Mouse (Mus musculus) hindbrain, embryonic 15.5 days (tissue): ENCODE measurements at regions not wholly inside any gene's neighbourhood (a gene's known extent, or its start where the extent isn't known, plus 50 kb on each side); places are given as distances from the start of the nearest gene placed in this dataset.
A peak's percentile ranks its signal among the peaks of the same experiment; 100 is the strongest.

Experiments
- ATAC-seq: fragments of 200-750 bp; cut with Nextera tagmentation; 2 replicates; pipeline ENCODE4 v1.8.0; 2017; ENCODE audit warnings: low read depth, moderate number of reproducible peaks, moderate TSS enrichment; ENCODE audit not compliant: low FRiP score
- H3K27ac ChIP-seq: fragments of 300-500 bp; sonication (generic); replicated peaks from 2 replicates; pipeline ENCODE4 v1.5.1; 2015; ENCODE audit warnings: mild to moderate bottlenecking, inconsistent platforms
- H3K27me3 ChIP-seq: fragments of 300-500 bp; sonication (generic); 2 replicates; pipeline ENCODE4 v1.6.1; 2015; ENCODE audit warnings: control low read depth, inconsistent platforms
- H3K36me3 ChIP-seq: fragments of 300-500 bp; sonication (generic); 2 replicates; pipeline ENCODE4 v1.6.1; 2015; ENCODE audit warnings: control low read depth, inconsistent platforms
- H3K4me1 ChIP-seq: fragments of 300-500 bp; sonication (generic); replicated peaks from 2 replicates; pipeline ENCODE4 v1.6.1; 2015; ENCODE audit warnings: control low read depth, inconsistent platforms
- H3K4me2 ChIP-seq: fragments of 300-500 bp; sonication (generic); 2 replicates; pipeline ENCODE4 v1.6.1; 2015; ENCODE audit warnings: moderate library complexity, mild to moderate bottlenecking, inconsistent platforms
- H3K4me3 ChIP-seq: fragments of 300-500 bp; sonication (generic); 2 replicates; pipeline ENCODE4 v1.5.1; 2015; ENCODE audit warnings: mild to moderate bottlenecking, inconsistent platforms
- H3K9ac ChIP-seq: fragments of 300-500 bp; sonication (generic); 2 replicates; pipeline ENCODE4 v1.6.1; 2015; ENCODE audit warnings: inconsistent platforms
- H3K9me3 ChIP-seq: fragments of 300-500 bp; sonication (generic); 2 replicates; pipeline ENCODE4 v1.6.1; 2016; ENCODE audit warnings: control low read depth, inconsistent platforms
- WGBS: fragments of 180-500 bp; shearing (Covaris S2); methylation state at CpG from one replicate; pipeline ENCODE4 v1.1.7; 2015; 5-methylcytosine and 5-hydroxymethylcytosine counted together

- WGBS, result 74% methylated on average over 7 of the region's 7 CpGs
- Histone ChIP-seq H3K4me3 (no peak overlapping the region), H3K27me3 (no peaks in the 10 kb centered on the region), H3K4me1 (no peaks in the 10 kb centered on the region), H3K36me3 (no peaks in the 10 kb centered on the region), H3K9ac (no peak overlapping the region), H3K4me2 (no peak overlapping the region), H3K9me3 (no peaks in the 10 kb centered on the region), H3K27ac (no peak overlapping the region)
- ATAC-seq, result no peak
Observed at GRCm38 (mm10) chr2:21129621-21130020, 75.5 kb downstream of the Enkur start.

- H3K9me3 ChIP-seq, result no peaks in the 10 kb centered on the region
- no peak for ATAC-seq
Observed at GRCm38 (mm10) chr2:21126531-21126930, 78.6 kb downstream of the Enkur start.

GRCm38 (mm10) chr2:21122421-21122820 lies 82.7 kb downstream of the Enkur start:
- Histone ChIP-seq H3K27ac (no peak overlapping the region), H3K4me3 (no peak overlapping the region), H3K9ac (no peak overlapping the region), H3K27me3 (no peaks in the 10 kb centered on the region), H3K4me1 (no peaks in the 10 kb centered on the region), H3K4me2 (no peak overlapping the region), H3K9me3 (no peaks in the 10 kb centered on the region), H3K36me3 (no peaks in the 10 kb centered on the region)
- 71% methylated on average over 3 of the region's 3 CpGs for WGBS
- no peak for ATAC-seq

More at GRCm38 (mm10) chr2:21126531-21126930, 78.6 kb downstream of the Enkur start:
- Histone ChIP-seq H3K4me1 (no peaks in the 10 kb centered on the region), H3K4me2 (no peak overlapping the region), H3K27ac (no peak overlapping the region), H3K4me3 (no peak overlapping the region), H3K36me3 (no peaks in the 10 kb centered on the region), H3K9ac (no peak overlapping the region), H3K27me3 (no peaks in the 10 kb centered on the region)
- WGBS, result 70% methylated on average over 1 of the region's 1 CpGs

- H3K27me3 ChIP-seq, result no peaks in the 10 kb centered on the region
- H3K9ac ChIP-seq, result no peak overlapping the region
- no peaks in the 10 kb centered on the region for H3K4me1 ChIP-seq
- no peak overlapping the region for H3K27ac ChIP-seq
- H3K4me3 ChIP-seq, result no peak overlapping the region
- H3K9me3 ChIP-seq, result no peaks in the 10 kb centered on the region
- no peak for ATAC-seq
- WGBS, result 83% methylated on average over 1 of the region's 1 CpGs
- no peak overlapping the region for H3K4me2 ChIP-seq
- no peaks in the 10 kb centered on the region for H3K36me3 ChIP-seq
Observed at GRCm38 (mm10) chr2:21121663-21122062, 83.5 kb downstream of the Enkur start.

- Histone ChIP-seq H3K4me1 (no peaks in the 10 kb centered on the region), H3K4me3 (no peak overlapping the region), H3K27me3 (no peaks in the 10 kb centered on the region), H3K36me3 (no peaks in the 10 kb centered on the region), H3K27ac (no peak overlapping the region), H3K9me3 (no peaks in the 10 kb centered on the region), H3K4me2 (no peak overlapping the region), H3K9ac (no peak overlapping the region)
- 77% methylated on average over 5 of the region's 5 CpGs for WGBS
- no peak for ATAC-seq
Observed at GRCm38 (mm10) chr2:21116817-21117216, 88.3 kb downstream of the Enkur start.

GRCm38 (mm10) chr2:21111527-21111926 lies 93.6 kb downstream of the Enkur start:
- H3K36me3 ChIP-seq, result no peaks in the 10 kb centered on the region
- 95% methylated on average over 1 of the region's 1 CpGs for WGBS
- no peak for ATAC-seq
- H3K9ac ChIP-seq, result no peak overlapping the region
- no peaks in the 10 kb centered on the region for H3K9me3 ChIP-seq
- H3K27me3 ChIP-seq, result no peaks in the 10 kb centered on the region
- no peaks in the 10 kb centered on the region for H3K4me1 ChIP-seq
- no peak overlapping the region for H3K27ac ChIP-seq
- no peak overlapping the region for H3K4me2 ChIP-seq
- no peak overlapping the region for H3K4me3 ChIP-seq

- no peak for ATAC-seq
- no peak overlapping the region for H3K4me3 ChIP-seq
- 70% methylated on average over 6 of the region's 6 CpGs for WGBS
- H3K27me3 ChIP-seq, result no peaks in the 10 kb centered on the region
- no peak overlapping the region for H3K4me2 ChIP-seq
- H3K27ac ChIP-seq, result no peak overlapping the region
- no peaks in the 10 kb centered on the region for H3K4me1 ChIP-seq
- H3K9ac ChIP-seq, result no peak overlapping the region
- H3K9me3 ChIP-seq, result no peaks in the 10 kb centered on the region
- H3K36me3 ChIP-seq, result no peaks in the 10 kb centered on the region
Observed at GRCm38 (mm10) chr2:21100248-21100808, 104.8 kb downstream of the Enkur start.

GRCm38 (mm10) chr2:21091058-21091971 lies 113.8 kb downstream of the Enkur start:
- Histone ChIP-seq H3K36me3 (no peaks in the 10 kb centered on the region), H3K4me2 (no peak overlapping the region), H3K27me3 (no peaks in the 10 kb centered on the region), H3K9me3 (no peaks in the 10 kb centered on the region), H3K9ac (no peak overlapping the region), H3K4me3 (no peak overlapping the region), H3K4me1 (peaks cover 8% of the 10 kb centered on the region; the same call in 1 of the 2 replicates), H3K27ac (no peak overlapping the region)
- ATAC-seq, result peak; percentile 82
- 45% methylated on average over 4 of the region's 4 CpGs for WGBS

GRCm38 (mm10) chr2:21085517-21085916 lies 116.8 kb upstream of the Arhgap21 start:
- no peak for ATAC-seq
- no peaks in the 10 kb centered on the region for H3K4me1 ChIP-seq
- no peaks in the 10 kb centered on the region for H3K36me3 ChIP-seq
- H3K27me3 ChIP-seq, result no peaks in the 10 kb centered on the region
- no peak overlapping the region for H3K9ac ChIP-seq
- 82% methylated on average over 5 of the region's 5 CpGs for WGBS
- no peak overlapping the region for H3K4me3 ChIP-seq
- no peaks in the 10 kb centered on the region for H3K9me3 ChIP-seq
- H3K27ac ChIP-seq, result no peak overlapping the region
- no peak overlapping the region for H3K4me2 ChIP-seq

GRCm38 (mm10) chr2:21067292-21067850 lies 98.7 kb upstream of the Arhgap21 start:
- H3K4me3 ChIP-seq, result no peak overlapping the region
- 80% methylated on average over 9 of the region's 9 CpGs for WGBS
- H3K27ac ChIP-seq, result no peak overlapping the region
- H3K4me1 ChIP-seq, result no peaks in the 10 kb centered on the region
- no peak overlapping the region for H3K4me2 ChIP-seq
- H3K9ac ChIP-seq, result no peak overlapping the region
- H3K36me3 ChIP-seq, result no peaks in the 10 kb centered on the region
- H3K9me3 ChIP-seq, result no peaks in the 10 kb centered on the region
- no peak for ATAC-seq
- H3K27me3 ChIP-seq, result no peaks in the 10 kb centered on the region

GRCm38 (mm10) chr2:21060347-21060650 lies 91.6 kb upstream of the Arhgap21 start:
- Histone ChIP-seq H3K27ac (peak overlapping the region; percentile 72), H3K9ac (no peak overlapping the region), H3K9me3 (no peaks in the 10 kb centered on the region), H3K4me3 (no peak overlapping the region), H3K36me3 (no peaks in the 10 kb centered on the region), H3K4me1 (peaks cover 19% of the 10 kb centered on the region), H3K27me3 (no peaks in the 10 kb centered on the region), H3K4me2 (0 out of 2 replicates have a peak overlapping the region, but pooled peaks have one; percentile 0)
- peak; percentile 85 for ATAC-seq
- 29% methylated on average over 2 of the region's 2 CpGs for WGBS

GRCm38 (mm10) chr2:21059618-21060346 lies 91.1 kb upstream of the Arhgap21 start:
- no peak overlapping the region for H3K9ac ChIP-seq

More at GRCm38 (mm10) chr2:21059618-21060346, 91.1 kb upstream of the Arhgap21 start:
- WGBS, result 8% methylated on average over 3 of the region's 3 CpGs
- Histone ChIP-seq H3K36me3 (no peaks in the 10 kb centered on the region), H3K4me2 (0 out of 2 replicates have a peak overlapping the region, but pooled peaks have one; percentile 0), H3K27me3 (no peaks in the 10 kb centered on the region), H3K27ac (peak overlapping the region; percentile 72), H3K4me1 (peaks cover 19% of the 10 kb centered on the region), H3K4me3 (no peak overlapping the region), H3K9me3 (no peaks in the 10 kb centered on the region)
- no peak for ATAC-seq
